Mouse (Mus musculus): ENCODE data around the gene Phb.

GRCm38 (mm10) chr11:95687084-95687656 is 20.4 kb downstream of the Phb start:
- TF ChIP-seq POLR2A (IDR thresholded peaks at IDR 0.05; ENCODE audit: insufficient read depth, low read length) (no peak), CTCF (IDR thresholded peaks at IDR 0.05; ENCODE audit: low read depth, low read length) (peak; percentile 46), EP300 (IDR thresholded peaks at IDR 0.05; ENCODE audit: insufficient read depth, low read depth, low read length) (no peak)

Measured in ES-Bruce4 (cell line).